Mouse (Mus musculus) splenic B cell, adult 2 months (primary cell): ENCODE measurements at regions not wholly inside any gene's neighbourhood (a gene's known extent, or its start where the extent isn't known, plus 50 kb on each side); places are given as distances from the start of the nearest gene placed in this dataset.
A peak's percentile ranks its signal among the peaks of the same experiment; 100 is the strongest.

Experiments
- DNase-seq: peaks from one replicate; pipeline ENCODE4 v3.0.0-alpha.2; 2011; ENCODE audit warnings: low read depth, low spot score
- H3K27me3 ChIP-seq: 2 replicates; pipeline ENCODE4 v1.6.1; 2012; ENCODE audit warnings: mild to moderate bottlenecking, low read length, moderate library complexity, mixed read lengths; ENCODE audit not compliant: control insufficient read depth, poor library complexity, insufficient read depth, severe bottlenecking
- H3K36me3 ChIP-seq: 2 replicates; pipeline ENCODE4 v1.6.1; 2012; ENCODE audit warnings: mild to moderate bottlenecking, low read length, moderate library complexity, mixed read lengths; ENCODE audit not compliant: control insufficient read depth, poor library complexity, insufficient read depth, severe bottlenecking

GRCm38 (mm10) chr11:112140912-112141311, 641.1 kb upstream of the Sox9 start:
- H3K27me3 ChIP-seq: no peaks in the 10 kb centered on the region
- H3K36me3 ChIP-seq: no peaks in the 10 kb centered on the region
- no peak for DNase-seq

- Histone ChIP-seq H3K36me3 (no peaks in the 10 kb centered on the region), H3K27me3 (no peaks in the 10 kb centered on the region)
- no peak for DNase-seq
Measured at GRCm38 (mm10) chr11:112152051-112152450, 630.0 kb upstream of the Sox9 start.

- H3K36me3 ChIP-seq: no peaks in the 10 kb centered on the region
- H3K27me3 ChIP-seq: no peaks in the 10 kb centered on the region
- no peak for DNase-seq
Measured at GRCm38 (mm10) chr11:112153198-112153597, 628.8 kb upstream of the Sox9 start.

GRCm38 (mm10) chr11:112154712-112155319, 627.2 kb upstream of the Sox9 start:
- DNase-seq: peak; percentile 33
- Histone ChIP-seq H3K36me3 (no peaks in the 10 kb centered on the region), H3K27me3 (no peaks in the 10 kb centered on the region)

GRCm38 (mm10) chr11:112155339-112155955, 626.6 kb upstream of the Sox9 start:
- no peaks in the 10 kb centered on the region for H3K27me3 ChIP-seq
- peak; percentile 58 for DNase-seq
- H3K36me3 ChIP-seq: no peaks in the 10 kb centered on the region

- no peaks in the 10 kb centered on the region for H3K36me3 ChIP-seq
- no peak for DNase-seq
- no peaks in the 10 kb centered on the region for H3K27me3 ChIP-seq
Measured at GRCm38 (mm10) chr11:112163681-112164265, 618.3 kb upstream of the Sox9 start.

GRCm38 (mm10) chr11:112173585-112173984, 608.4 kb upstream of the Sox9 start:
- no peak for DNase-seq
- Histone ChIP-seq H3K36me3 (no peaks in the 10 kb centered on the region), H3K27me3 (no peaks in the 10 kb centered on the region)

- Histone ChIP-seq H3K27me3 (no peaks in the 10 kb centered on the region), H3K36me3 (no peaks in the 10 kb centered on the region)
- no peak for DNase-seq
Measured at GRCm38 (mm10) chr11:112175302-112175701, 606.7 kb upstream of the Sox9 start.

- Histone ChIP-seq H3K36me3 (no peaks in the 10 kb centered on the region), H3K27me3 (no peaks in the 10 kb centered on the region)
- no peak for DNase-seq
Measured at GRCm38 (mm10) chr11:112180666-112181065, 601.4 kb upstream of the Sox9 start.

GRCm38 (mm10) chr11:112197620-112198268, 584.3 kb upstream of the Sox9 start:
- H3K27me3 ChIP-seq: no peaks in the 10 kb centered on the region
- no peaks in the 10 kb centered on the region for H3K36me3 ChIP-seq
- no peak for DNase-seq

- DNase-seq: no peak
- Histone ChIP-seq H3K27me3 (no peaks in the 10 kb centered on the region), H3K36me3 (no peaks in the 10 kb centered on the region)
Measured at GRCm38 (mm10) chr11:112204561-112204960, 577.5 kb upstream of the Sox9 start.

- Histone ChIP-seq H3K36me3 (no peaks in the 10 kb centered on the region), H3K27me3 (no peaks in the 10 kb centered on the region)
- DNase-seq: peak; percentile 4
Measured at GRCm38 (mm10) chr11:112209414-112209813, 572.6 kb upstream of the Sox9 start.

GRCm38 (mm10) chr11:112219046-112219720, 562.8 kb upstream of the Sox9 start:
- Histone ChIP-seq H3K36me3 (no peaks in the 10 kb centered on the region), H3K27me3 (no peaks in the 10 kb centered on the region)
- no peak for DNase-seq

GRCm38 (mm10) chr11:112234492-112235116, 547.4 kb upstream of the Sox9 start:
- Histone ChIP-seq H3K27me3 (no peaks in the 10 kb centered on the region), H3K36me3 (no peaks in the 10 kb centered on the region)
- DNase-seq: no peak
